Mouse (Mus musculus): Measurements from ENCODE around the gene Dscam. TPM values are rescaled to one million over a fixed set of nuclear protein-coding genes. Genes with fewer than 3 reads are reported as not detected.

The Dscam gene
- polyA plus RNA-seq, 1 experiment from 2014 or later = 8.5 TPM

- Histone ChIP-seq H3K9me3 (ENCODE audit: control insufficient read depth, low read length) (no peaks in the 10 kb centered on the region), H3K27me3 (replicated peaks; ENCODE audit: control insufficient read depth, insufficient read depth, low read length) (no peaks in the 10 kb centered on the region), H3K4me1 (replicated peaks; ENCODE audit: control insufficient read depth, insufficient read depth, low read length) (peaks cover 24% of the 10 kb centered on the region), H3K4me3 (replicated peaks; ENCODE audit: low read length) (no peak overlapping the region), H3K9ac (replicated peaks; ENCODE audit: low read depth, low read length) (no peak overlapping the region), H3K4me2 (ENCODE audit: low read length) (no peak overlapping the region), H3K36me3 (ENCODE audit: control insufficient read depth, insufficient read depth) (no peaks in the 10 kb centered on the region), H3K27ac (ENCODE audit: low read length) (peak overlapping the region; percentile 31; the same call in 1 of the 2 replicates)
- no peak for ATAC-seq
These were observed 109.8 kb downstream of the Dscam start for GRCm38 (mm10) chr16:97060736-97061135.

- H3K27ac ChIP-seq (ENCODE audit: low read length) = peak overlapping the region; percentile 61
- 40% methylated on average over 4 of the region's 4 CpGs for WGBS
These were observed 110.3 kb downstream of the Dscam start for GRCm38 (mm10) chr16:97060276-97060675.

GRCm38 (mm10) chr16:97035271-97035670 is 135.3 kb downstream of the Dscam start:
- WGBS = 48% methylated on average over 4 of the region's 4 CpGs
- Histone ChIP-seq H3K9me3 (ENCODE audit: control insufficient read depth, low read length) (no peaks in the 10 kb centered on the region), H3K27me3 (replicated peaks; ENCODE audit: control insufficient read depth, insufficient read depth, low read length) (no peaks in the 10 kb centered on the region), H3K27ac (ENCODE audit: low read length) (no peak overlapping the region), H3K4me2 (ENCODE audit: low read length) (no peak overlapping the region), H3K4me3 (replicated peaks; ENCODE audit: low read length) (no peak overlapping the region), H3K4me1 (replicated peaks; ENCODE audit: control insufficient read depth, insufficient read depth, low read length) (no peaks in the 10 kb centered on the region), H3K36me3 (ENCODE audit: control insufficient read depth, insufficient read depth) (0 out of 2 replicates have a peak, but pooled peaks cover 3% of the 10 kb centered on the region), H3K9ac (replicated peaks; ENCODE audit: low read depth, low read length) (no peak overlapping the region)
- ATAC-seq = no peak

More at GRCm38 (mm10) chr16:97060276-97060675, 110.3 kb downstream of the Dscam start:
- Histone ChIP-seq H3K27me3 (replicated peaks; ENCODE audit: control insufficient read depth, insufficient read depth, low read length) (no peaks in the 10 kb centered on the region), H3K9me3 (ENCODE audit: control insufficient read depth, low read length) (no peaks in the 10 kb centered on the region), H3K4me3 (replicated peaks; ENCODE audit: low read length) (no peak overlapping the region), H3K36me3 (ENCODE audit: control insufficient read depth, insufficient read depth) (no peaks in the 10 kb centered on the region), H3K4me1 (replicated peaks; ENCODE audit: control insufficient read depth, insufficient read depth, low read length) (peaks cover 24% of the 10 kb centered on the region), H3K4me2 (ENCODE audit: low read length) (no peak overlapping the region), H3K9ac (replicated peaks; ENCODE audit: low read depth, low read length) (no peak overlapping the region)
- no peak for ATAC-seq

- Histone ChIP-seq H3K9ac (replicated peaks; ENCODE audit: low read depth, low read length) (no peak overlapping the region), H3K27ac (ENCODE audit: low read length) (no peak overlapping the region), H3K9me3 (ENCODE audit: control insufficient read depth, low read length) (no peaks in the 10 kb centered on the region), H3K27me3 (replicated peaks; ENCODE audit: control insufficient read depth, insufficient read depth, low read length) (no peaks in the 10 kb centered on the region), H3K36me3 (ENCODE audit: control insufficient read depth, insufficient read depth) (0 out of 2 replicates have a peak, but pooled peaks cover 3% of the 10 kb centered on the region), H3K4me1 (replicated peaks; ENCODE audit: control insufficient read depth, insufficient read depth, low read length) (no peaks in the 10 kb centered on the region), H3K4me3 (replicated peaks; ENCODE audit: low read length) (no peak overlapping the region), H3K4me2 (ENCODE audit: low read length) (no peak overlapping the region)
- WGBS = 94% methylated on average over 3 of the region's 3 CpGs
- ATAC-seq = no peak
These were observed 137.0 kb downstream of the Dscam start for GRCm38 (mm10) chr16:97033540-97034058.

- 20% methylated on average over 1 of the region's 1 CpGs for WGBS
- H3K27ac ChIP-seq (ENCODE audit: low read length) = no peak overlapping the region
These were observed 142.9 kb downstream of the Dscam start for GRCm38 (mm10) chr16:97027701-97028100.

GRCm38 (mm10) chr16:97026803-97027202 is 143.7 kb downstream of the Dscam start:
- Histone ChIP-seq H3K9ac (replicated peaks; ENCODE audit: low read depth, low read length) (no peak overlapping the region), H3K4me3 (replicated peaks; ENCODE audit: low read length) (no peak overlapping the region), H3K9me3 (ENCODE audit: control insufficient read depth, low read length) (no peaks in the 10 kb centered on the region), H3K4me1 (replicated peaks; ENCODE audit: control insufficient read depth, insufficient read depth, low read length) (peaks cover 8% of the 10 kb centered on the region), H3K27me3 (replicated peaks; ENCODE audit: control insufficient read depth, insufficient read depth, low read length) (no peaks in the 10 kb centered on the region), H3K27ac (ENCODE audit: low read length) (no peak overlapping the region), H3K36me3 (ENCODE audit: control insufficient read depth, insufficient read depth) (no peaks in the 10 kb centered on the region), H3K4me2 (ENCODE audit: low read length) (no peak overlapping the region)
- ATAC-seq = no peak
- 84% methylated on average over 5 of the region's 5 CpGs for WGBS

More at GRCm38 (mm10) chr16:97027701-97028100, 142.9 kb downstream of the Dscam start:
- Histone ChIP-seq H3K36me3 (ENCODE audit: control insufficient read depth, insufficient read depth) (no peaks in the 10 kb centered on the region), H3K4me3 (replicated peaks; ENCODE audit: low read length) (no peak overlapping the region), H3K4me1 (replicated peaks; ENCODE audit: control insufficient read depth, insufficient read depth, low read length) (peaks cover 8% of the 10 kb centered on the region), H3K27me3 (replicated peaks; ENCODE audit: control insufficient read depth, insufficient read depth, low read length) (no peaks in the 10 kb centered on the region), H3K4me2 (ENCODE audit: low read length) (no peak overlapping the region), H3K9ac (replicated peaks; ENCODE audit: low read depth, low read length) (no peak overlapping the region), H3K9me3 (ENCODE audit: control insufficient read depth, low read length) (no peaks in the 10 kb centered on the region)
- ATAC-seq = peak; percentile 30; the same call in 1 of the 2 replicates

- peak; percentile 81 for ATAC-seq
These were observed 146.1 kb downstream of the Dscam start for GRCm38 (mm10) chr16:97024406-97024805.

GRCm38 (mm10) chr16:97021496-97021895 is 149.1 kb downstream of the Dscam start:
- H3K27me3 ChIP-seq (replicated peaks; ENCODE audit: control insufficient read depth, insufficient read depth, low read length) = no peaks in the 10 kb centered on the region
- H3K4me2 ChIP-seq (ENCODE audit: low read length) = no peak overlapping the region
- H3K4me1 ChIP-seq (replicated peaks; ENCODE audit: control insufficient read depth, insufficient read depth, low read length) = peaks cover 7% of the 10 kb centered on the region
- no peaks in the 10 kb centered on the region for H3K36me3 ChIP-seq (ENCODE audit: control insufficient read depth, insufficient read depth)
- 88% methylated on average over 6 of the region's 6 CpGs for WGBS
- no peaks in the 10 kb centered on the region for H3K9me3 ChIP-seq (ENCODE audit: control insufficient read depth, low read length)
- no peak overlapping the region for H3K27ac ChIP-seq (ENCODE audit: low read length)
- H3K9ac ChIP-seq (replicated peaks; ENCODE audit: low read depth, low read length) = no peak overlapping the region
- H3K4me3 ChIP-seq (replicated peaks; ENCODE audit: low read length) = no peak overlapping the region
- ATAC-seq = no peak

More at GRCm38 (mm10) chr16:97024406-97024805, 146.1 kb downstream of the Dscam start:
- Histone ChIP-seq H3K4me3 (replicated peaks; ENCODE audit: low read length) (no peak overlapping the region), H3K36me3 (ENCODE audit: control insufficient read depth, insufficient read depth) (no peaks in the 10 kb centered on the region), H3K9me3 (ENCODE audit: control insufficient read depth, low read length) (no peaks in the 10 kb centered on the region), H3K27ac (ENCODE audit: low read length) (peak overlapping the region; percentile 41), H3K4me2 (ENCODE audit: low read length) (no peak overlapping the region; the same call in 1 of the 2 replicates), H3K27me3 (replicated peaks; ENCODE audit: control insufficient read depth, insufficient read depth, low read length) (no peaks in the 10 kb centered on the region), H3K4me1 (replicated peaks; ENCODE audit: control insufficient read depth, insufficient read depth, low read length) (peaks cover 8% of the 10 kb centered on the region), H3K9ac (replicated peaks; ENCODE audit: low read depth, low read length) (no peak overlapping the region)
- WGBS = 25% methylated on average over 4 of the region's 4 CpGs

- Histone ChIP-seq H3K4me3 (replicated peaks; ENCODE audit: low read length) (no peak overlapping the region), H3K9me3 (ENCODE audit: control insufficient read depth, low read length) (no peaks in the 10 kb centered on the region), H3K4me1 (replicated peaks; ENCODE audit: control insufficient read depth, insufficient read depth, low read length) (0 out of 2 replicates have a peak, but pooled peaks cover 2% of the 10 kb centered on the region), H3K27me3 (replicated peaks; ENCODE audit: control insufficient read depth, insufficient read depth, low read length) (no peaks in the 10 kb centered on the region), H3K27ac (ENCODE audit: low read length) (no peak overlapping the region), H3K36me3 (ENCODE audit: control insufficient read depth, insufficient read depth) (no peaks in the 10 kb centered on the region), H3K9ac (replicated peaks; ENCODE audit: low read depth, low read length) (no peak overlapping the region), H3K4me2 (ENCODE audit: low read length) (no peak overlapping the region)
- WGBS = 35% methylated on average over 5 of the region's 5 CpGs
- ATAC-seq = no peak
These were observed 152.2 kb downstream of the Dscam start for GRCm38 (mm10) chr16:97018304-97018703.
